Mouse (Mus musculus) gastrocnemius, postnatal 4 days (tissue): ENCODE measurements around the gene Tnfsf10. TPM values are rescaled to one million over a fixed set of nuclear protein-coding genes. Genes with fewer than 3 reads are reported as not detected.
"Not testable (repeated sequence)": the region's sequence is repeated elsewhere in the genome, so short reads cannot be mapped to it uniquely, and the experiment has no call there.

ENCODE experiments used
- DNase-seq, 2 experiments: peaks; one replicate each; pipeline ENCODE4 v3.0.0; 2021 to 2022; ENCODE audit warnings: low spot score in 2 of 2, mixed read lengths in 2 of 2
- long read RNA-seq, 2 experiments: library from polyadenylated mRNA; stranded (forward); transcript quantifications; one replicate each; pipeline ENCODE4 v2.0.0; 2021
- total RNA-seq, 2 experiments: library from RNA; stranded (reverse); gene quantifications; 2 replicates each; pipeline ENCODE4 v1.2.3; 2021

Tnfsf10 gene
- 1 to 10 TPM; 4.3 to 4.8 TPM for total RNA-seq
- long read RNA-seq, experiment 1, full-length matches to known transcripts = 1 of 1 reads
- long read RNA-seq, experiment 1, partial matches to known transcripts = 0 of 1 reads
- long read RNA-seq, experiment 1, other reads (novel, unspliced or antisense) = 0 of 1 reads
- long read RNA-seq, experiment 2, full-length matches to known transcripts = 3 of 5 reads
- long read RNA-seq, experiment 2, partial matches to known transcripts = 0 of 5 reads
- long read RNA-seq, experiment 2, other reads (novel, unspliced or antisense) = 2 of 5 reads

DNA sequence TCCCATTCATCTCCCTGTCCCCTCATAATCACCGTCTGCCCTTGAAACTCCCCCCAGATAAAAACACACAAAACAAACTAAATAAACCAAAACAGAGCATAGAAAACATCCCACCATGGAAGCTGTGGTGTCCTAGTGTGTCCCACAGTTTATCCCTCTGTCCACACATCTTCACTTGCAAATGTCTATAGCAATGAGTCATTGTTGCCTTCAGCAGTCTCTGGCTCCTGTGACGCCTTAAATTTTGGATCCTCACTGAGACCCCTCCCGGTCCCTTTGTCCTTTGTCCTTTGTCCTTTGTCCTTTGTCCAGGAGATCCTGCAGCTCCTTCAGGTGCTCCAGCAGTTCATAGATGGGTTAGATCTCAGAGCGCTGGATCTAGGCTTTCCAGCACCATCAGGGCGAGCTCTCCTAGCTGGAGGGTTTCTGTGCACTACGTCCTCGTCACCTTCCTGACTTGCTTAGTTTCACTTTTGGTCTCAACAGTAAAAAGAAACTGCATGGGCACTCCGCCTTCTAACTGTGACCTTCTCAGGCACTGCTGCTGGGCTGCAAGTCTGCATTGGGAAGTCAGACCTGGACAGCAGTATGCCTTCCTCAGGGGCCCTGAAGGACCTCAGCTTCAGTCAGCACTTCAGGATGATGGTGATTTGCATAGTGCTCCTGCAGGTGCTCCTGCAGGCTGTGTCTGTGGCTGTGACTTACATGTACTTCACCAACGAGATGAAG is at the start of gene Tnfsf10:
Gene Tnfsf10 (plus strand): TSS at position 470 of the 729 bp plus-strand sequence.
- DNase-seq = no peak

DNA sequence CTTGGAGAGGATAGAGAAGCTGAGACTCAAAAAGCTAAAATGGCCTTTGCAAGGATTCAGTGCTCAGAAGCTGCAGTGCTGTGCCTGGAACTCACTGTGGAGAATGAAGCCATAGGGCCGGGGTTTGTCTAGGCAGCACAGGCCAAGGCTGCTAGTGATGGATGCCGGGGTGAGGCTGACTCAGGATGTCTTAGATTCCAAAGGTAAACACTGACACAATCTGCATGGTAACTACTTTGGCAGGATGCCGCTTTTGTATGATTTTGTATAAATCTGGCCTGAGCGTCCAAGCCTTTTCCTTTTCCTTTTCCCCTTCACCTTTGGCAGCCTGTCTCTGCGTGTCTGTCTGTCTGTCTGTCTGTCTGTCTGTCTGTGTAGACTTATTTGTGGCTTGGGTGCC is 49.5 kb upstream of the Tnfsf10 start:
- no peak for DNase-seq

DNA sequence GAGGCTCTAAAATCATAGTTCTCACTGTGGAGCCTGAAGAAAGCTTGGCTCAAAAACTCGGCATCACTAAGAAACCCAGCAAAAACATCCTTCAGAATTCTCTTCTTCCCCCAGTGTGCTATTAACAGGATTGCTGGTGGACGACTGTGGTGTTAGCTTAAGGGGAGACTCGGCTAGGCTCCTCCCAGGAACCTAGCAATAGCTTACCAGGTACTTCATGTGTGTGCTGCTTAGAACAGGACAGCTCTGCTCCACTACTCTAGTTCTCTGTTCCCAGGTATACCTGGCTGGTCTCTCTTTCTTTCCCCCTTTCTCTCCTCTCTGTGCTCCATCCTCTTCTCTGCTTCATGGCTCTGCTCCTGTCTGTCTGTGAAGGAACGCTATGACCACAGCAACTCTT is 48.9 kb upstream of the Tnfsf10 start:
- DNase-seq = no peak

GRCm38 (mm10) chr3:27269151-27269550 is 47.7 kb upstream of the Tnfsf10 start:
- no peak for DNase-seq

GRCm38 (mm10) chr3:27270160-27270962 is 46.5 kb upstream of the Tnfsf10 start:
- DNase-seq = no peak

DNA sequence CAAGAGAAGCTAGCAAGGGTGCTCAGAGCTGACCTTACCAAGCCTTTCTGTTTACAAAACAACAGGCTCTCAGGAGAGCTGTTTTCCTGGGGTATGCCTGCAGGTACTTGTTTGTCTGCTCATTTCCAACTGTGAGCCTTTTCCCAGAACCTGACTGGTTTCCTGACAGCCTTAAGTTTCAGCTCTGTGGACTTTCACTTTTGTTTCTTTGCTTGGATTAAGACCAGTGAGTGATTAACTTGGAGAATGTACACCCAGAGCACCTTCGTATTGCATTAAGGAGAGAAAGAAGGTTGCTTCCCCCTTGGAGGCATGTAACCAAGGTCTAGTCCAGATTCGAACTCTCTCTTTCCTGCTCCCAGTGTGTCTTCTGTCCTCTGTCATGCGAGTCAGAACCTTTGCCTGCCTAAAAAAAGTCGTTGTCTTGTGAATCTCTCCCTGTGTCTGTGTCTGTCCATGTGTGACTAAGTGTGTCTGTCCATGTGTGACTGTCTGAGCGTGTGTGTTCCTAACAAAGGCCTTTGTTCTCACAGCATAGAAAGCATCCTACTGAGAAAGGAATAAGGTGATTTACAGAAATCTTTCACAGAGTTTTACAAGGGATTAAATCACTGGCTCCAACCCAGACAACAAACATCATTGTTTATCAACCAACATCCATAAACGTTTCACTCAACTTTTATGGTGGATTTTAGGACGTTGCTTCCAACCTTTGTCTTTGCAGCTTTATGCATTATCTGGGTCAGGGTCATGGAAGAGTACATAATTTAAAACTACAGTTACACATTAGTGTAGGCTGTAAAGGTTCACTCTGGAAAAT is 43.7 kb upstream of the Tnfsf10 start:
- no peak for DNase-seq

DNA sequence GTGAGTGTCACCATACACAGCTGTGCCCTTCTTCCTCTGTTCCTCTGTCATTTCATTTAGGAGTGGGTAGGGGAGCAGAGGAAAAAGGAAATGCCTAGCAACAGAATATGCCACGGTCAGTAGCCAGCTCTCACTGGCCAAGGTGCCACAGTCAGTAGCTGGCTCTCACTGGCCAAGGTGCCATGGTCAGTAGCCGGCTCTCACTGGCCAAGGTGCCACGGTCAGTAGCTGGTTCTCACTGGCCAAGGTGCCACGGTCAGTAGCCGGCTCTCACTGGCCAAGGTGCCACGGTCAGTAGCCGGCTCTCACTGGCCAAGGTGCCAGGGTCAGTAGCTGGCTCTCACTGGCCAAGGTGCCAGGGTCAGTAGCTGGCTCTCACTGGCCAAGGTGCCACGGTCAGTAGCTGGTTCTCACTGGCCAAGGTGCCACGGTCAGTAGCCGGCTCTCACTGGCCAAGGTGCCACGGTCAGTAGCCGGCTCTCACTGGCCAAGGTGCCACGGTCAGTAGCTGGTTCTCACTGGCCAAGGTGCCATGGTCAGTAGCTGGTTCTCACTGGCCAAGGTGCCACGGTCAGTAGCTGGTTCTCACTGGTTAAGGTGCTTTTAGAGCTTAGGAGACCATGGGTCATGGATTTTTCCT is 37.4 kb upstream of the Tnfsf10 start:
- DNase-seq = not testable (repeated sequence)

DNA sequence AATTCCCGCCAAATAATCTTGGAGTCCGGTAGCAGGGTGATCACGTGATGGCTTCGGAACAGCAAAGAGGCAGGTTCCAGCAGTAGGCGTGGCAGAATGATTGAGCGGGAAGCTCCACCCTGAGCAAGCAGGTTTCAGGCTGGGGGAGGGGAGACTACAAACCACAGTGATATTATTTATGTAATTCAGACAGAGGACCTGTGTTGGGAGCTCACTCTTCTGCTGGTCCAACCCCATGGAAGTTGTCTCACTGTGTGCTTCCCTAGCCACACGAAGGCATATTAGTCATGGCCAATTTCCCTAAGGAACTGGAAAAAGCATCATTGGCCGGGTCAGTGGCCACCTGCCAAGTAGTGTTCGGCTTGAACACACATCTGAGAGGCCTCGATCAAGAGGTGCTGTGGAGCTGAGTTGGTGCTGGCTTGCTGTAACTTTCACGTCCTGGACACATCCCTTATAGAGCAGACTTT is 36.5 kb upstream of the Tnfsf10 start:
- peak in 1 of 2 experiments; percentile 29 for DNase-seq

- no peak for DNase-seq
These were observed 33.6 kb upstream of the Tnfsf10 start for GRCm38 (mm10) chr3:27283071-27283713.

- no peak for DNase-seq
These were observed 33.0 kb upstream of the Tnfsf10 start for GRCm38 (mm10) chr3:27283796-27284195.

GRCm38 (mm10) chr3:27284227-27284626 is 32.6 kb upstream of the Tnfsf10 start:
- no peak for DNase-seq

DNA sequence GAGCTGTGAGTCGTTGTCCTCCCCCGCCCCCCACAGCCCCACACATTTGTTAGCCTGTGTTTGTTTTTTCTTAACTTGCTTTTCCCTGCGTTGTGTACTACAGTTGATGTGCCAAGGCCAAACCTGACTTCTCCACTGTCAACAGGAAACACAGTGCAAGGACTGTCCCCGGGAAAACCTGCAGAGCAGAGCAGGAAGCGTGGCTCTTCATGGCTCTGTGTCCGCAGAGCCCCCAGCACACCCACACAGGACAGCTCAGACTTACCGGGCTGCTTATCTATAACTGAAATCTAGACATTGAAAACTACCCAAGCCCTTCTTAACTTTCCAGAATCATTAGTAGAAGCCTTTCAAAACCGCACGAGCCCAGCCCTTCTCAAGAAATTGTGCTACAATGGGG is 31.8 kb upstream of the Tnfsf10 start:
- DNase-seq = no peak

DNA sequence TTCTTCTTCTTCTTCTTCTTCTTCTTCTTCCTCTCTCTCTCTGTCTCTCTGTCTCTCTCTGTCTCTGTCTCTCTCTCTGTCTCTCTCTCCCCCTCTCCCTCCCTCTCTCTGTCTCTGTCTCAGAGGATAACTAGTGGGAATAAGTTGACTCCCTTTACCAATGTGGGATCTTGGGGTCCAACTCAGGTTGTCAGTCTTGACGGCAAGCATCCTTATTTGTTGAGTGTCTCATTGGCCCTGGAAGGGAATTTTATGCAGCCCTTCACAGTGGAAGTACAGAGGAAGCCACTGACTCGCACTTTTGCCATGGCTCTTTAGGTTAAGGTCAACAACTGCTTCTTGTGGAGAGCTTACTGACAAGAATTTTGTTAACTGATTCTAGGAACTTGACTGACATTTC is 28.5 kb upstream of the Tnfsf10 start:
- DNase-seq = no peak

- DNase-seq = peak in 1 of 2 experiments; percentile 20
These were observed 27.9 kb upstream of the Tnfsf10 start for GRCm38 (mm10) chr3:27288909-27289308.

DNA sequence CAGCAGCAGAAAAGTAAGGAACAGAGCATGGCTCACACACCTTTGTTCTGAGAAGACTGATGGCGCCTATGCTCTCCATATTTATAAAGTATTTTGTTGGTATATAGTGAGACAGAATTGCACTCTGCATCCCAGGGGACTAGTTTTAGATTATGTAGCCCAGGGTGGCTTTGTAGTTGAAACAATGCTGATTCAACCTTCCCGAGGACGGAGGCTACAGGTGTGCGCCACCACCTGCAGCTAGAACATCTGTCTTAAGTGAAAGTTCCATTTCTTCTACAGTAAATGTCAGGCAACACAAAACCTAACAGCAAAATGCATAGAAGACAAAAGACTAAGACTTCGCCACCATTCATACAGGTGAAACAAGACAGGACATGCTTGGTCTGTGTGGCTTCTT is 26.5 kb upstream of the Tnfsf10 start:
- DNase-seq = no peak

DNA sequence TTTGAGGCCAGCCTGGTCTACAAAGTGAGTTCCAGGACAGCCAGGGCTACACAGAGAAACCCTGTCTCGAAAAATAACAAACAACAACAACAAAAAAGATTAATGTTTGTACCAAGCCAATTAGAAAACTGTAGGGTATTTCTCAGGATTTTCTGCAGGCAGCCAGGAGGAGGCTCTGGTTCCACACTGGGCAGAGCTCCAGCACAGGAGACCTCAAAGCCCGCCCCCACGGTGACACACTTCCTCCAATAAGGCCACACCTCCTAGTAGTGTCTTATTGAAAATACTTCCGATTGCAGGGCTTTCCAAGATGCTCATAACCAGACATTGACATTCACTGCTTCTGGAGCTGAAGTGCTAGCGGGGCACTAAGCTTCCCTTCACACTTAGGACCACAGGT is 25.9 kb upstream of the Tnfsf10 start:
- not testable (repeated sequence) for DNase-seq

GRCm38 (mm10) chr3:27291411-27291810 is 25.4 kb upstream of the Tnfsf10 start:
- not testable (repeated sequence) for DNase-seq

DNA sequence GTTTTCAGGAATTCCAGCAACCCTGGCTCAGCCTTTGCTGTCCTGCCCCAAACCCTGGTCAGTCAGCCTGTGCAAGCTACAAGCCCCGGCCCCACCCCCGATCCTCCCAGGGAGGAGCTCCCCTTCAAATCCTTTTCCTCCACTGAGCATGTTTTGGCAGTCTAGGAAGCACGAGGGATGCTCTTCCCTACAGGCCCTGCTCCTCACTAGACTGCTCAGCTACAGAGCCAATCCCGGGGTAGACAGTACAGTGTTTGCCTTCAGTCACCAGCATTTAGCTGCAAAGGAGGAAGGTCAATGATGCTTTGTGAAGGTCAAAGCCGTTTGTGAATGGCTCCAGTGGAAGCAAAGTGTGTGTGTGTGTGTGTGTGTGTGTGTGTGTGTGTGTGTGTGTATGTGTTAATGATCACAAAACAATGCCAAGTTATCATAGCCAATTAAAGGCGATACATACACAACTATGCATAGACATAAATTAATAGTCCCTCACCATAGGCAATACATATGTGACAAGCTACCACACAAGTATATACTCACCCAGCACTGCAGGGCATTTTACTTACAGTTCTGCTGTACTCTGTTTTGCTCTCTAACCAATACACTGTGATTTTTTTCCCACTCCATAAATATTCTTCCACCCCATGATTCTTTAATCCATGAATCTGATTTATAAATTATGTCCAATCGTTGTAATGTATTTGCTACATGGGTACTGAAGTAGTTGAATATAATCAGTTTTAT is 23.0 kb upstream of the Tnfsf10 start:
- DNase-seq = no peak

DNA sequence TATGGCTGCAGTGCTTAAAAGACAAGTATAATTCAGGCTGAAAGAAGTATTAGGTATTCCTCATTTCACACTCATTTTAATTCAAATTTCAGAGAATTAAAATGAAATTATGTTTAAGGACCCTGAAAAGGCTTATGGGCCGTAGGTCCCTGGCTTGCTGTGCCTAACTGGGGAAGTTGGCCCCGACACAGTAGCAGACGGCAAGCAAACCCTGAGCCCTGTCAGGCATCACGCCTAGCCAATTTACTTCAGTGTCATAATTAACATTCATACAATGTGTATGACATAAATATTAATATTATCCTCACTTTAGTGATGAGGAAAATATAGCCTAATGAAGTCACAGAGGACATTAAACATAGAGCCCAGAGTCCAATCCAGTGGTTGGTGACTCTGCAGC is 16.4 kb upstream of the Tnfsf10 start:
- no peak for DNase-seq
